Mouse (Mus musculus): ENCODE data around the gene Prph2. TPM values are rescaled to one million over a fixed set of nuclear protein-coding genes. Genes with fewer than 3 reads are reported as not detected.

Gene Prph2
- not detected in 2 replicates for polyA plus RNA-seq (2012; ENCODE audit: insufficient read depth, insufficient read length, missing spikeins)

- no peak for TF ChIP-seq CTCF (IDR thresholded peaks at IDR 0.05; ENCODE audit: low read depth, low read length)
- TF ChIP-seq POLR2A (IDR thresholded peaks at IDR 0.05; ENCODE audit: borderline replicate concordance, low read depth, low read length): no peak
- H3K27ac ChIP-seq (ENCODE audit: insufficient read depth, low read depth, low read length): no peak within 1 kb of the TSS
- no peak within 1 kb of the TSS for H3K4me3 ChIP-seq (ENCODE audit: insufficient read depth, low read length)
- H3K4me1 ChIP-seq (ENCODE audit: control insufficient read depth, insufficient read depth, low read length): 0 out of 2 replicates have a peak, but pooled peaks cover 5% of the 10 kb centered on the region
These were observed at the start of gene Prph2 for GRCm38 (mm10) chr17:46910186-46910585. Gene Prph2, plus strand, starts transcription at chr17:46910459.

- Histone ChIP-seq H3K4me1 (ENCODE audit: control insufficient read depth, insufficient read depth, low read length) (peaks cover 19% of the 10 kb centered on the region), H3K27ac (ENCODE audit: insufficient read depth, low read depth, low read length) (no peak overlapping the region), H3K4me3 (ENCODE audit: insufficient read depth, low read length) (no peak overlapping the region)
- TF ChIP-seq POLR2A (IDR thresholded peaks at IDR 0.05; ENCODE audit: borderline replicate concordance, low read depth, low read length): no peak
- TF ChIP-seq CTCF (IDR thresholded peaks at IDR 0.05; ENCODE audit: low read depth, low read length): no peak
These were observed 45.6 kb upstream of the Prph2 start for GRCm38 (mm10) chr17:46864566-46865195.

- TF ChIP-seq POLR2A (IDR thresholded peaks at IDR 0.05; ENCODE audit: borderline replicate concordance, low read depth, low read length): no peak
- TF ChIP-seq CTCF (IDR thresholded peaks at IDR 0.05; ENCODE audit: low read depth, low read length): no peak
- H3K4me1 ChIP-seq (ENCODE audit: control insufficient read depth, insufficient read depth, low read length): peaks cover 28% of the 10 kb centered on the region
- no peak overlapping the region for H3K4me3 ChIP-seq (ENCODE audit: insufficient read depth, low read length)
- H3K27ac ChIP-seq (ENCODE audit: insufficient read depth, low read depth, low read length): peak overlapping the region; percentile 60
These were observed 43.4 kb upstream of the Prph2 start for GRCm38 (mm10) chr17:46866836-46867235.

GRCm38 (mm10) chr17:46870204-46870798 is 40.0 kb upstream of the Prph2 start:
- Histone ChIP-seq H3K4me3 (ENCODE audit: insufficient read depth, low read length) (no peak overlapping the region), H3K4me1 (ENCODE audit: control insufficient read depth, insufficient read depth, low read length) (peaks cover 49% of the 10 kb centered on the region), H3K27ac (ENCODE audit: insufficient read depth, low read depth, low read length) (no peak overlapping the region)
- TF ChIP-seq POLR2A (IDR thresholded peaks at IDR 0.05; ENCODE audit: borderline replicate concordance, low read depth, low read length) (no peak), CTCF (IDR thresholded peaks at IDR 0.05; ENCODE audit: low read depth, low read length) (no peak)

- peaks cover 49% of the 10 kb centered on the region for H3K4me1 ChIP-seq (ENCODE audit: control insufficient read depth, insufficient read depth, low read length)
- H3K27ac ChIP-seq (ENCODE audit: insufficient read depth, low read depth, low read length): no peak overlapping the region
- TF ChIP-seq POLR2A (IDR thresholded peaks at IDR 0.05; ENCODE audit: borderline replicate concordance, low read depth, low read length) (no peak), CTCF (IDR thresholded peaks at IDR 0.05; ENCODE audit: low read depth, low read length) (no peak)
- no peak overlapping the region for H3K4me3 ChIP-seq (ENCODE audit: insufficient read depth, low read length)
These were observed 39.3 kb upstream of the Prph2 start for GRCm38 (mm10) chr17:46870913-46871312.

GRCm38 (mm10) chr17:46872806-46873205 is 37.5 kb upstream of the Prph2 start:
- no peak for TF ChIP-seq CTCF (IDR thresholded peaks at IDR 0.05; ENCODE audit: low read depth, low read length)
- no peak for TF ChIP-seq POLR2A (IDR thresholded peaks at IDR 0.05; ENCODE audit: borderline replicate concordance, low read depth, low read length)
- Histone ChIP-seq H3K4me3 (ENCODE audit: insufficient read depth, low read length) (no peak overlapping the region), H3K4me1 (ENCODE audit: control insufficient read depth, insufficient read depth, low read length) (peaks cover 53% of the 10 kb centered on the region), H3K27ac (ENCODE audit: insufficient read depth, low read depth, low read length) (no peak overlapping the region)

GRCm38 (mm10) chr17:46874133-46874532 is 36.1 kb upstream of the Prph2 start:
- peaks cover 55% of the 10 kb centered on the region for H3K4me1 ChIP-seq (ENCODE audit: control insufficient read depth, insufficient read depth, low read length)
- TF ChIP-seq CTCF (IDR thresholded peaks at IDR 0.05; ENCODE audit: low read depth, low read length) (no peak), POLR2A (IDR thresholded peaks at IDR 0.05; ENCODE audit: borderline replicate concordance, low read depth, low read length) (no peak)
- peak overlapping the region; percentile 46 for H3K27ac ChIP-seq (ENCODE audit: insufficient read depth, low read depth, low read length)
- peak overlapping the region; percentile 13; the same call in 1 of the 2 replicates for H3K4me3 ChIP-seq (ENCODE audit: insufficient read depth, low read length)

- TF ChIP-seq POLR2A (IDR thresholded peaks at IDR 0.05; ENCODE audit: borderline replicate concordance, low read depth, low read length) (no peak), CTCF (IDR thresholded peaks at IDR 0.05; ENCODE audit: low read depth, low read length) (peak; percentile 35; the same call in 1 of the 2 replicates)
- no peak overlapping the region for H3K4me3 ChIP-seq (ENCODE audit: insufficient read depth, low read length)
- H3K27ac ChIP-seq (ENCODE audit: insufficient read depth, low read depth, low read length): no peak overlapping the region
- peaks cover 58% of the 10 kb centered on the region for H3K4me1 ChIP-seq (ENCODE audit: control insufficient read depth, insufficient read depth, low read length)
These were observed 34.6 kb upstream of the Prph2 start for GRCm38 (mm10) chr17:46875626-46876025.

GRCm38 (mm10) chr17:46876371-46876950 is 33.8 kb upstream of the Prph2 start:
- no peak for TF ChIP-seq POLR2A (IDR thresholded peaks at IDR 0.05; ENCODE audit: borderline replicate concordance, low read depth, low read length)
- TF ChIP-seq CTCF (IDR thresholded peaks at IDR 0.05; ENCODE audit: low read depth, low read length): no peak

GRCm38 (mm10) chr17:46877061-46877460 is 33.2 kb upstream of the Prph2 start:
- Histone ChIP-seq H3K4me3 (ENCODE audit: insufficient read depth, low read length) (no peak overlapping the region), H3K27ac (ENCODE audit: insufficient read depth, low read depth, low read length) (no peak overlapping the region), H3K4me1 (ENCODE audit: control insufficient read depth, insufficient read depth, low read length) (peaks cover 61% of the 10 kb centered on the region)
- no peak for TF ChIP-seq POLR2A (IDR thresholded peaks at IDR 0.05; ENCODE audit: borderline replicate concordance, low read depth, low read length)
- no peak for TF ChIP-seq CTCF (IDR thresholded peaks at IDR 0.05; ENCODE audit: low read depth, low read length)

More at GRCm38 (mm10) chr17:46876371-46876950, 33.8 kb upstream of the Prph2 start:
- H3K27ac ChIP-seq (ENCODE audit: insufficient read depth, low read depth, low read length): no peak overlapping the region
- H3K4me1 ChIP-seq (ENCODE audit: control insufficient read depth, insufficient read depth, low read length): peaks cover 56% of the 10 kb centered on the region
- no peak overlapping the region for H3K4me3 ChIP-seq (ENCODE audit: insufficient read depth, low read length)

All from bone marrow macrophage, adult 2 months (primary cell).